Mouse (Mus musculus) left cerebral cortex, postnatal 25 days (tissue): ENCODE measurements around the gene Fbxo31. TPM values are rescaled to one million over a fixed set of nuclear protein-coding genes. Genes with fewer than 3 reads are reported as not detected.

ENCODE experiments used
- DNase-seq, 2 experiments: peaks; one replicate each; pipeline ENCODE4 v3.0.0; 2022; ENCODE audit warnings: low spot score in 2 of 2, mixed read lengths in 1 of 2
- intact Hi-C: fragments of 180-260 bp; cut with DNase I; formaldehyde crosslinking; loops from one replicate; pipeline ENCODE4 v1.15.1; 2025
- total RNA-seq, 2 experiments: library from RNA; stranded (reverse); gene quantifications; 2 replicates each; pipeline ENCODE4 v1.2.3; 2021

Gene Fbxo31
- total RNA-seq, 2 experiments from 2014 or later, result 90.3 to 91.6 TPM

DNA sequence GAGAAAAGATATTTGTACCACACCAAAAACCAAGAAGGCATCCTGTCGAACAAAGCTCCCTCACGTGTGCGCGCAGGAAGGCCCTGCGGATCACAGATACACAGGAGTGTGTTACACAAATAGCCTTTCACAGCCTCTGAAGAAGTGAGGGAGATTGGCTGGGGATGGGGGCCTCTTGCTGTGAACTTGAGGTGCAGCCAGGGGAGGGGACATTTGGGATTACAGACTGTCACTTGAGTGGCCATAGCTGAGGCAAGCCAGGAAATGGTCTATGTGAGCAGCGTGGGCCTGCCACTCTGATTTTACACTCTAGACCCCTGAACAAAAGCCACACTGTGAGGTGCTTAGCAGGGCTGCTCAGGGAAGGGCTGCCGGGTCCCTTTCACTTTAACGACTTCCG lies 66.9 kb downstream of the Fbxo31 start:
- DNase-seq, result no peak
- intact Hi-C loops, result loop anchor here (2.0 kb wide), 1 partner anchor 119 kb away; no protein-coding TSS in a partner anchor

Other genes with a start within 250 kb of the Fbxo31 start
- not detected for gene 1700018B08Rik, start 34.5 kb downstream of the Fbxo31 start, total RNA-seq
- gene Map1lc3b, start 11.6 kb upstream of the Fbxo31 start, total RNA-seq, result 100 to 1,000 TPM; 180 to 191 TPM
- 10 to 100 TPM; 63.2 to 71.9 TPM for gene Zcchc14, start 74.1 kb upstream of the Fbxo31 start, total RNA-seq
- gene Jph3, start 150.8 kb upstream of the Fbxo31 start, total RNA-seq, result 100 to 1,000 TPM; 254 to 260 TPM